Mouse (Mus musculus) hindbrain, embryonic 10.5 days (tissue): ENCODE results near the gene Fanci. TPM values are rescaled to one million over a fixed set of nuclear protein-coding genes. Genes with fewer than 3 reads are reported as not detected.
A peak's percentile ranks its signal among the peaks of the same experiment; 100 is the strongest.

Experiments
- DNase-seq: peaks from one replicate; pipeline ENCODE4 v3.0.0-alpha.2; 2017; ENCODE audit warnings: low spot score
- H3K27ac ChIP-seq: fragments of 300-500 bp; sonication (generic); 2 replicates; pipeline ENCODE4 v1.5.1; 2016; ENCODE audit warnings: mild to moderate bottlenecking, moderate library complexity
- H3K27me3 ChIP-seq: fragments of 300-500 bp; sonication (generic); 2 replicates; pipeline ENCODE4 v1.6.1; 2016; ENCODE audit warnings: mild to moderate bottlenecking; ENCODE audit not compliant: poor library complexity, insufficient read depth, severe bottlenecking
- H3K36me3 ChIP-seq: fragments of 300-500 bp; sonication (generic); 2 replicates; pipeline ENCODE4 v1.6.1; 2016; ENCODE audit warnings: mild to moderate bottlenecking, moderate library complexity
- H3K4me1 ChIP-seq: fragments of 300-500 bp; sonication (generic); replicated peaks from 2 replicates; pipeline ENCODE4 v1.6.1; 2016; ENCODE audit warnings: mild to moderate bottlenecking
- H3K4me3 ChIP-seq: fragments of 300-500 bp; sonication (generic); 2 replicates; pipeline ENCODE4 v1.5.1; 2016; ENCODE audit warnings: mild to moderate bottlenecking, moderate library complexity
- H3K9me3 ChIP-seq: fragments of 300-500 bp; sonication (generic); 2 replicates; pipeline ENCODE4 v1.6.1; 2016; ENCODE audit warnings: mild to moderate bottlenecking, moderate library complexity
- WGBS: fragments of 180-500 bp; shearing (Covaris S2); methylation state at CpG from one replicate; pipeline ENCODE4 v1.1.7; 2016; 5-methylcytosine and 5-hydroxymethylcytosine counted together
- polyA plus RNA-seq: library from polyadenylated mRNA; unstranded; fragments of >200 nt; fragmentation: Nextera tagmentation; extraction: Ambion mirVana; gene quantifications from 2 replicates; pipeline ENCODE4 v1.2.1, GENCODE M21; 2016

Gene Fanci
- polyA plus RNA-seq, 1 experiment from 2014 or later = 16.1 TPM

- no peak overlapping the region for H3K4me3 ChIP-seq
- H3K36me3 ChIP-seq = peaks cover 44% of the 10 kb centered on the region
- H3K27me3 ChIP-seq = no peaks in the 10 kb centered on the region
- WGBS = 44% methylated on average over 5 of the region's 5 CpGs
- DNase-seq = peak; percentile 10
- H3K4me1 ChIP-seq = peaks cover 14% of the 10 kb centered on the region
- no peak overlapping the region for H3K27ac ChIP-seq
- no peaks in the 10 kb centered on the region for H3K9me3 ChIP-seq
Measured at GRCm38 (mm10) chr7:79428243-79428642, 36.5 kb downstream of the Fanci start.

- H3K9me3 ChIP-seq = 0 out of 2 replicates have a peak, but pooled peaks cover 2% of the 10 kb centered on the region
Measured at GRCm38 (mm10) chr7:79440035-79440434, 48.3 kb downstream of the Fanci start.

DNA sequence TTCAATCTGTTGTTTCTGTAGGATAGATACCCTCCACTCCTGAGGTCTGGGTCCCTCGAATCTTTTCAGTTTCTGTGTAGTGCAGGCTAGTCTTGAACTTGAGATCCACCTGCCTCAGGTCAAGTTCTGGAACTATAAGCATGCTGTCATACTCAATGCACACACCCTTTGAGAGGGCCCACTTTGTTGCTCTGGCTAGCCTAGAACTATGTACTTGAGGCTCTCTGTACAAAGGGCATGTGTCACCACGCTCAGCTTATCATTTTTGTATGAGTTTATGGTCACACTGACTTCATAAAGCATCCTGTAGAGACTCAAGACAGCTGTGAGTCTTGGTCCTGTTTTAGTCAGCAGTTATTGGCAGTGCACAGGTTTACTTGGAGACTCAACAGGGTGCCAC, 55.3 kb downstream of the Fanci start:
- Histone ChIP-seq H3K27me3 (no peaks in the 10 kb centered on the region), H3K27ac (no peak overlapping the region), H3K4me1 (no peaks in the 10 kb centered on the region), H3K36me3 (peaks cover 100% of the 10 kb centered on the region), H3K4me3 (no peak overlapping the region), H3K9me3 (0 out of 2 replicates have a peak, but pooled peaks cover 2% of the 10 kb centered on the region)
- 92% methylated on average over 2 of the region's 2 CpGs for WGBS
- no peak for DNase-seq

More at GRCm38 (mm10) chr7:79440035-79440434, 48.3 kb downstream of the Fanci start:
- DNase-seq = no peak
- peaks cover 93% of the 10 kb centered on the region for H3K36me3 ChIP-seq
- H3K4me1 ChIP-seq = no peaks in the 10 kb centered on the region
- WGBS = 71% methylated on average over 2 of the region's 2 CpGs
- no peak overlapping the region for H3K4me3 ChIP-seq
- no peaks in the 10 kb centered on the region for H3K27me3 ChIP-seq
- H3K27ac ChIP-seq = no peak overlapping the region

DNA sequence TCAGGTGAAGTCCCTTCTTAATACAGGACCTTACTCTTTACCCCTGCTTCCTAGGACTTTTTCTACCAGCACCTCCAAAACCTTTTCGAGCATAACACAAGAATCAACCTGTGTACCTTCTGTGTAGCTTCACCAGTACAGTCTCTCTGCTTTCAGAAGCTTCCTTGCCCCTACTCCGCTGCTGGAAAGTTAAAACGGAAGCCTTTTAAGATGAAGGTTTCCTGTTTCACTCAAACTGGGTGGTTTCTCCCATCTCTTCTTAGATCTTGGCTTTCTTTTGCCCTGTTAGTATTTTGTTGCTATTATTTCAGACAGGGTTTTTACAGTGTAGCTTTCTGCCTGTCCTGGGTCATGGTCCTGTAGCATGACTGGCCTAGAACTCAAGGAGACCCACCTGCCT, 55.8 kb downstream of the Fanci start:
- Histone ChIP-seq H3K4me3 (no peak overlapping the region), H3K9me3 (no peaks in the 10 kb centered on the region), H3K27me3 (no peaks in the 10 kb centered on the region), H3K4me1 (no peaks in the 10 kb centered on the region), H3K27ac (no peak overlapping the region), H3K36me3 (peaks cover 100% of the 10 kb centered on the region)
- 95% methylated on average over 3 of the region's 3 CpGs for WGBS
- no peak for DNase-seq

DNA sequence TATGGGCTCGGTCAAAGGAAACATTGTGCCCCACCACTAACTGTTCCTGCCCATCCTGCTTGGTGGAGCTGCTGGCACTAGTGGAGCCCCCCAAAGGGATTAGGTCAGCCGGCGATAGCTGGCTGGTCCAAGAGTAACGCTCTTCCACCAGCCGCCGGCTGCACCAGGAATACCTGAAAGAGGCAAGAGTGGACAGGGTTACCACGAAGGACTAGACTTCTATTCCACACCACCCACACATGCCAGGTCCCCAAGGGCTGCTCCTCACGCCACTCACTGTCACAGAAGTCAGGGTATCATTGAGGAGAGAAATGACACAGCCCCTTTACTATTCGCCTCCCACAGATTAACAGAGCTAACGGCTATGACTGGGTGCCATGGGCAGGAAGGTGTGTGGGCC, 70.0 kb downstream of the Fanci start:
- Histone ChIP-seq H3K4me1 (peaks cover 30% of the 10 kb centered on the region), H3K4me3 (no peak overlapping the region), H3K27me3 (peaks cover 12% of the 10 kb centered on the region; the same call in 1 of the 2 replicates), H3K9me3 (no peaks in the 10 kb centered on the region), H3K27ac (no peak overlapping the region), H3K36me3 (peaks cover 75% of the 10 kb centered on the region)
- no peak for DNase-seq
- 93% methylated on average over 10 of the region's 10 CpGs for WGBS

DNA sequence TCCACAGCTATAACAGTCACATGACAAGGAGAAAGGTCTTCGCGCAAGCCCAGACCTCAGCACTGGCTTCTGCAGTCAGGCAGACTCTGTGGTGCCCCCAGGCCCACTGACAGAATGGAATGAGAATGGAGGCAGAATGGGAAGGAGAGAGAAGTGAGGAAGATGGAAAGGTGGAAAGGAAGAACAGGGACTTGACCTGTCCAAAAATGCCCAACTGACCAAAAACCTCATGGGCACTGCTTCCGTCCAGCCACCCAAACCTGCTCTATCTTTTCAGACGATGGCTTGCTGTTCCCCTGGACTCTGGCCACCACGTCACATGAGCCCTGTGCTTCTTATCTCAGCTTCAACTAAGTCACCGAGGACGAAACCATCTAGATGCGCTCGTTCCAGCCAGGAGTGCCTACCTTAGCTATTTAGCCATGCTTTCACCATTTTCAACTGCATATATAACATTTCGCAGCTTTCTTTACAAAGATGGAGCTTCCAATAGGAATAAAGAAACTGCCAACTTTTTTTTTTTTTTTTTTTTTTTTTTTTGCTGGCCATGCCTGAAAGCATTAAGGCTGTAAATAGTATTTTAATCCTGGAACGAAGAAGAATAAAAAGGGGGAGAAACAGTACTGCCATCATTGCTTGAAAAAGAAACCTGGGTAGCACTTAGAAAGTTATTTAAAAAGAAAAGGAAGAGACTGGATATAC, 71.8 kb downstream of the Fanci start:
- Histone ChIP-seq H3K36me3 (peaks cover 57% of the 10 kb centered on the region), H3K27me3 (peaks cover 21% of the 10 kb centered on the region), H3K27ac (no peak overlapping the region), H3K9me3 (no peaks in the 10 kb centered on the region), H3K4me1 (peaks cover 48% of the 10 kb centered on the region), H3K4me3 (peak overlapping the region; percentile 95; the same call in 1 of the 2 replicates)
- 91% methylated on average over 11 of the region's 11 CpGs for WGBS
- DNase-seq = no peak

GRCm38 (mm10) chr7:79464776-79465420, 73.2 kb downstream of the Fanci start:
- Histone ChIP-seq H3K36me3 (peaks cover 43% of the 10 kb centered on the region), H3K27me3 (peaks cover 28% of the 10 kb centered on the region), H3K9me3 (no peaks in the 10 kb centered on the region), H3K4me1 (peaks cover 56% of the 10 kb centered on the region), H3K4me3 (peak overlapping the region; percentile 95), H3K27ac (peak overlapping the region; percentile 90)
- DNase-seq = peak; percentile 43
- 5% methylated on average over 47 of the region's 47 CpGs for WGBS

DNA sequence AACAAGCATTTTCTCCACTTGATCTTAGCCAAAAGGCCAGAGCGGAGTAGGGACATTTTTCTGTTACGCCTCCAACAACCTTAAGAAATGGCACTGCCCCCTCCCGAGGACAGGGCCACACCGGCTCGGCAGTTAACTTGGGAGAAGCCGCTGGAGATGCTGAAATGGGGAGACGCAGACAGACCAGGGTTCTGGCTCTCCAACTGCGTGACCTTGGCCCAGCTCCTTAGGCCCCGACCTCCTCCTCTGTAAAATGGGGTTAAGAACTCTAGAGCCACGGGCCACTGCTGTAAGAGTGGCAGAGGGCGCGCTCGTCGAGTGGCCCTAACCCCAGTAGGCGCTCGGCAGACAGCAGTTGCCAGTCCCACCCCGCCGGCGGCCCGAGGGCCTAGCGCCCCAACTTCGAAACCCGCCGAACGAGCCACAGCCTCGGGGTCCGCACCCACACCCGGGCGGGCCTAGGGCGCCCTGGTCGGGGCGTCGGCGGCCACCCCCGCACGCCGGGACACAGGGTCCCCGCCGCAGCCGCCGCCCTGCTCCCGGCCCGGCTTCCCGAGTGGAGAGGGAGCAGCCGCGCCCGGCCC, 73.8 kb downstream of the Fanci start:
- DNase-seq = peak; percentile 73
- H3K9me3 ChIP-seq = no peaks in the 10 kb centered on the region
- H3K4me1 ChIP-seq = peaks cover 56% of the 10 kb centered on the region
- peaks cover 28% of the 10 kb centered on the region for H3K27me3 ChIP-seq
- H3K4me3 ChIP-seq = peak overlapping the region; percentile 95
- peaks cover 36% of the 10 kb centered on the region for H3K36me3 ChIP-seq
- WGBS = under 1% methylated on average over 47 of the region's 47 CpGs
- peak overlapping the region; percentile 90 for H3K27ac ChIP-seq

DNA sequence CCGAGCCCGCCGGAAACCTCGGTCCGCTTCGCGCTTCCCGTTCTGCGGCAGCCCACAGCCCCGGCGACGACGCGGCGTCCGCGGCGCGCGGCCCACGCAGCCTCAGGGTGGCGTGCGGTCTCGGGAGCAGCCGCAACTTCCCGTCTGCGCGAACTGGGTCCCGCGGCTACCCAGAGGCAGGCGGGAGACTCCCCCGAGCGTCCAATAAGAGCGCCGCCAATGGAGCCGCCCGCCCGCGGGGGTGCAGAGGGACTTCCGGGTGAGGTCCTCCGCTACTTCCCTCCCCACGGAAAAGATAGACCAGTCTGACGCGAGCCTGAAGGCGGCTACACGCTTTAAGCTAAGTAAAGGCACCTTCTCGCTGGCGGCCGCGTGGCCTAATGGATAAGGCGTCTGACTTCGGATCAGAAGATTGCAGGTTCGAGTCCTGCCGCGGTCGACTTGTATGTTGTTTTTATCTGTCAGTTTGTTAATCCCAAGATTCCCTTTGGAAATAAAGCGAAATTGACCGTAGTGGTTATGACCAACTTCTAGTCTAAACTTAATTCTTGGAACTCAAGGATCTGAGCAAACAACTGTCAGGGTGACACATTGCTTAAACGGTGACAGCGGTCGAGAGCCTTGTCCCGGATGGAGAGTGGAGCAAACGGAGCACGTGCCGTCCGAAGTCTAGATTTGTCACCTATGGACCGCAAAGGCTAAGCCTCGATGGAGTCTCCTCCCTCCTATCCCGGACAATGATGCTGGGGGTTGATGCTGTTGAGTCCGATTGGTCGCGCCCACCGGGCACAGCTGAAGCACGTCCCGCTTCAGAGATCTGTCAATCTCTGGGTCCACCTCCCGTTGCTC, 74.5 kb downstream of the Fanci start, which contains the start of gene Polg:
Gene Polg, minus strand, starts transcription at position 310 of the 849 bp plus-strand sequence.
- H3K4me1 ChIP-seq = peaks cover 60% of the 10 kb centered on the region
- H3K27me3 ChIP-seq = peaks cover 28% of the 10 kb centered on the region
- peak within 1 kb of the TSS; percentile 90 for H3K27ac ChIP-seq
- H3K4me3 ChIP-seq = peak within 1 kb of the TSS; percentile 95
- no peaks in the 10 kb centered on the region for H3K9me3 ChIP-seq
- peaks cover 29% of the 10 kb centered on the region for H3K36me3 ChIP-seq
- whole genome bisulfite sequencing = under 1% methylated on average over 76 of the region's 76 CpGs
- peak; percentile 99 for DNase-seq

DNA sequence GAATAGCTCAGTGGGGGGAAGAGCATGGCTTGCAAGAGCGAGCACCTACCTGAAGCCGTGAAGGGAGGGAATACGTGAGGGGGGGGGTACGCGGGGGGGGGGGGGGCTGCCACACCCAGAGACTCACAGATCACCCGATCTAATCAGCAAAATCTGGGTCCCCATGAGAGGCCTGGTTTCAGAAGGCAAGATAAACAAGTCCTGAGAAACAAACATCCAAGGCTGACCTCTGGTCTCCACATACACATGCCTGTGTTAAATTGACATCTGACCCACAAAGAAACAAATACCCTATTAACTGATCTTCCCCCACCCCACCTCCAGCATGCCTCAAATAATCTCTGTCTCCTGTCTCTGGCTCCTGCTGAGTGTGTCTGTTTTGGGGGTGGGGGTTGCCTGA, 76.2 kb downstream of the Fanci start:
- peaks cover 16% of the 10 kb centered on the region for H3K36me3 ChIP-seq
- peaks cover 28% of the 10 kb centered on the region for H3K27me3 ChIP-seq
- H3K9me3 ChIP-seq = no peaks in the 10 kb centered on the region
- peak overlapping the region; percentile 95 for H3K4me3 ChIP-seq
- H3K4me1 ChIP-seq = peaks cover 60% of the 10 kb centered on the region
- 0% methylated on average over 3 of the region's 6 CpGs for WGBS
- H3K27ac ChIP-seq = peak overlapping the region; percentile 45; the same call in 1 of the 2 replicates
- peak; percentile 31 for DNase-seq

DNA sequence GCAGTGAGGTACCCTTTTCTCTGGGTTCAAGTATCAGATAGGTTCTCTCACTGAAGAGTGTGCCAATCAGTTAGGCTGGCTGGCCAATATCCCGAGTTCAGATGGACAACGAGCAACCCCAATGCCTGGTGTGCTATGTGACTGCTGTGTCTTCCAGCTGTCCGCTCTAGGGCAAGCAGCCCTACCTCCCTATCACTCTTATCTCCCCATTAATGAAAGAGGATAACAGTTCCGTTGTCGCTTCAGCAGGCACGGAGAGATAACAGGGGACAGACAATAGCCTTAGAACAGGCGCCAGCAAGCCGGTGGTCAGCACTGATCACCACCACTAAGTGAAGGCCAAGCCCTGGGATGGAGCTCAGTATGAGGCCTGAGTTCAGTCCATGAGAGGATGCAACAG, 77.3 kb downstream of the Fanci start:
- Histone ChIP-seq H3K36me3 (peaks cover 9% of the 10 kb centered on the region), H3K27ac (0 out of 2 replicates have a peak overlapping the region, but pooled peaks have one; percentile 4), H3K4me3 (no peak overlapping the region), H3K9me3 (no peaks in the 10 kb centered on the region), H3K4me1 (peaks cover 52% of the 10 kb centered on the region), H3K27me3 (peaks cover 27% of the 10 kb centered on the region)
- WGBS = 32% methylated on average over 8 of the region's 8 CpGs
- DNase-seq = no peak

DNA sequence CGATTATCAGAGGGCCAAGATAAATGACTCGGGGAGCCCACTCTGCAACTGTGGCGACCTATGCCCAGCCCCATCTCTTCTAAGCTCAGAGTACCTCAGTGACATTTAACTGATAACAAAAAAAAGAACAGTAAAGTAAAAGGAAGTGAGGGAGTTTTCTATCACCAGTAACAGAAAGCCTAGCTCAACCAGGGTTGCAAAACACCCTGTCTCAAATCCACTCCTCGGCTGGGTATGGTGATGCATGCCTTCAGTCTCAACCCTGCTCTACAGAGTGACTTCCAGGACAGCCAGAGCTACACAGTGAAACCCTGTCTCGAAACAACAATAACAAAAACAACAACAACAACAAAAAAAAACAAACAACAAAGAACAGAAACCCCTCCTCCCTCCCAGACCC, 78.0 kb downstream of the Fanci start:
- Histone ChIP-seq H3K4me3 (no peak overlapping the region), H3K9me3 (no peaks in the 10 kb centered on the region), H3K36me3 (peaks cover 1% of the 10 kb centered on the region), H3K27me3 (peaks cover 19% of the 10 kb centered on the region), H3K4me1 (peaks cover 44% of the 10 kb centered on the region), H3K27ac (no peak overlapping the region)
- DNase-seq = no peak
- 79% methylated on average over 5 of the region's 5 CpGs for WGBS
